Mouse (Mus musculus) lung, postnatal 0 days (tissue): ENCODE results near the gene Oxsr1.

ENCODE experiments used
- CTCF ChIP-seq: IDR thresholded peaks from 2 replicates; pipeline ENCODE4 v1.5.1; 2016; ENCODE audit warnings: antibody characterized with exemption, mild to moderate bottlenecking
- EP300 ChIP-seq: IDR thresholded peaks from 2 replicates; pipeline ENCODE4 v1.6.1; 2016; ENCODE audit warnings: antibody characterized with exemption, mild to moderate bottlenecking, control low read depth

- no peak for TF ChIP-seq CTCF
- TF ChIP-seq EP300, result no peak
Measured at GRCm38 (mm10) chr9:119368367-119368766, 46.1 kb upstream of the Oxsr1 start.
